Mouse (Mus musculus) liver, embryonic 14.5 days (tissue): ENCODE data around the gene Hoxb4.

Experiments used
- CTCF ChIP-seq: IDR thresholded peaks from 2 replicates; pipeline ENCODE4 v1.5.1; 2016; ENCODE audit warnings: antibody characterized with exemption, low read depth, control low read depth
- EP300 ChIP-seq: IDR thresholded peaks from 2 replicates; pipeline ENCODE4 v1.6.1; 2016; ENCODE audit warnings: antibody characterized with exemption, low read depth

GRCm38 (mm10) chr11:96281855-96282570 is 36.1 kb upstream of the Hoxb4 start, which contains the start of gene Hoxb8:
- TF ChIP-seq CTCF (no peak), EP300 (no peak)
